Mouse (Mus musculus): ENCODE results near the gene Klhl8.

Gene Klhl8

DNA sequence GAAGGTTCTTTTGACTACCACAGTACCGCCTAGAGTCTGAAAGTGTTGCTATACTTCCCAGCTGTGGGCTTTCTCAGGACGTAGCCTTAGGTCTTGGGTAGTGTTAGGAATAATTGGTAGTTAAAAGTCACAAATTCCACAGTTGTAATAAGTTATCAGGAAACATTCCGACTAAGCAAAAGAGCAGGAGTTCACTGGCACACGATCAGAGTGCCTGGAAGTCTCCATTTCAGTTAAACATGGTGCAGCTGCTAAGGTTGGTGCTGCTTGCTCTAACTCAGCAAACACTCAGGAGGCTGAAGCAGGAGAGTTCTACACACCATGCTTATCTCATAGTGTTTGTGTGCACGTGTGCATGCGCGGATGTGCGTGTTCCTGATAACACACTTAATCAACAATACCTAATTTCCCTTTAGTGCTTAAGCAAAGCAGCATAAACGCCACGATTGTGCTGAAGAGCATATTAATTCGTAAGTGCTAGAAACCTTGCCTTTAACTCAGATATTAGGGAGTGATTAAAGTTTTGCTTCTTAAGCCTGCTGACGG lies 97.0 kb downstream of the Klhl8 start:
- DNase-seq (ENCODE audit: low spot score): no peak

DNA sequence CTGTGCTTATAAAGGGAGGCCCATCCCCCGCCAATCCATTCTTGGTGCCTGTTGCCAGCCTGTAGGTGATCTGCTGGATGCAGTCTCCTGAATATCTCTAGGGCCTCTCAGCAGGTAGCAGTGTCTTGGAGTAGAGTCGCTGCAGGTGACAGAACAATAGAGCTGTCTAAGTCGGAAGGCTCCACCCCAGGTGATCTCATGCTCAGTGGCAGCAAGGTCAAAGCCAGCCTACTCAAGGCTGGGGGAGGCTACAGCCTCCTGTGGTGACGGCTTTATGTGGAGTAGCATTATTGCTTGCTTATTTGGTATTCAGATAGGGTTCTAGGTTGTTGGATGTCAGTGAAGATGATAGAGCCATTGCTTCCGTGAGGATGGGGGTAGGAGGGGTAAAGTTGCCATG lies 97.8 kb downstream of the Klhl8 start:
- no peak for DNase-seq (ENCODE audit: low spot score)
